8 mouse cellular contexts compared by ENCODE assay signal in the genomic region with DNA sequence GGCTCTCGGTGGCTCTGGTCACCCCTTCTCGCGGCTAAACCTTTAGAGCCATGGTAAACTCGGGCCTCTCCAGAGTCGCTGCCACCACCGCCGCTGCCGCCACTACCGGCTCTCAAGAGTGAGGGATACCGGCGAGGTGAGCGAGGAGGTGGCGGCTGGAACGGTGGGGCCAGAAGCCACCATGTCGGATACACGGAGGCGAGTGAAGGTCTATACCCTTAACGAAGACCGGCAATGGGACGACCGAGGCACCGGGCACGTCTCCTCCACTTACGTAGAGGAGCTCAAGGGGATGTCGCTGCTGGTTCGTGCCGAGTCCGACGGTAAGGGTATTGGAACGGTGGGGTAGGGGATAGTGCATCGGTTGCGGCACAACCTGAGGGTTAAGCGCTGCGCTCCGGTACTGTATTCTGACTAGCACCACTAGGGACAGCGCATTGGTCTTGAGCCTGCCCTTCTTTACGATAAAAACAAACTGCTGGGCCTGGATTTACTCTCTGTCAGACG. TPM values are rescaled to one million over a fixed set of nuclear protein-coding genes. Genes with fewer than 3 reads are reported as not detected.
DNase-seq lines count a peak whose midpoint lies in the region; ATAC-seq and TF ChIP-seq lines count a peak whose summit lies in the region.

No protein-coding gene starts in this region.

- H3K9me3 ChIP-seq in embryonic facial prominence, embryonic 10.5 days, result no peaks in the 10 kb centered on the region
- H3K9me3 ChIP-seq in liver, embryonic 11.5 days (ENCODE audit: control insufficient read depth, low read length), result no peaks in the 10 kb centered on the region

- TF ChIP-seq POLR2A in heart, adult 2 months (IDR thresholded peaks at IDR 0.05; ENCODE audit: insufficient read depth, low read depth, low read length), result peak; percentile 31; the same call in 1 of the 2 replicates
- TF ChIP-seq POLR2A in kidney, adult 2 months (IDR thresholded peaks at IDR 0.05; ENCODE audit: low read depth, low read length), result peak; percentile 61

- peak; percentile 65 for TF ChIP-seq CTCF in heart, adult 2 months (IDR thresholded peaks at IDR 0.05)
- TF ChIP-seq CTCF in kidney, adult 2 months (conservative IDR thresholded peaks at IDR 0.05; ENCODE audit: insufficient read depth, insufficient read length, low read depth, low read length), result peak; percentile 52

- ATAC-seq in liver, embryonic 11.5 days (replicated peaks; ENCODE audit: low FRiP score), result peak; percentile 75
- peak; percentile 70 for ATAC-seq in monocyte, adult 5-6 weeks (replicated peaks; ENCODE audit: insufficient number of reproducible peaks, low FRiP score, low TSS enrichment, poor library complexity, severe bottlenecking)

- WGBS in embryonic facial prominence, embryonic 10.5 days, result under 1% methylated on average over 38 of the region's 38 CpGs
- WGBS in heart, adult 2 months, result 1% methylated on average over 38 of the region's 38 CpGs
- WGBS in kidney, adult 2 months, result under 1% methylated on average over 38 of the region's 38 CpGs
- WGBS in liver, embryonic 11.5 days, result under 1% methylated on average over 38 of the region's 38 CpGs

- H3K27me3 ChIP-seq in embryonic facial prominence, embryonic 10.5 days (replicated peaks; ENCODE audit: low read depth, poor library complexity, severe bottlenecking), result no peaks in the 10 kb centered on the region
- H3K27me3 ChIP-seq in heart, adult 2 months (ENCODE audit: control insufficient read depth, insufficient read depth, low read length), result no peaks in the 10 kb centered on the region
- H3K27me3 ChIP-seq in kidney, adult 2 months (replicated peaks; ENCODE audit: control insufficient read depth, insufficient read depth, low read length), result no peaks in the 10 kb centered on the region
- H3K27me3 ChIP-seq in liver, embryonic 11.5 days (replicated peaks; ENCODE audit: control insufficient read depth, insufficient read depth, low read length), result no peaks in the 10 kb centered on the region
- H3K27me3 ChIP-seq in splenic B cell, adult 2 months (ENCODE audit: control insufficient read depth, insufficient read depth, low read length, poor library complexity, severe bottlenecking), result no peaks in the 10 kb centered on the region

- no peaks in the 10 kb centered on the region for H3K79me2 ChIP-seq in heart, adult 2 months (replicated peaks; ENCODE audit: control insufficient read depth, insufficient read depth, low read length)

- peak overlapping the region; percentile 99 for H3K27ac ChIP-seq in embryonic facial prominence, embryonic 10.5 days (replicated peaks)
- peak overlapping the region; percentile 96 for H3K27ac ChIP-seq in heart, adult 2 months
- H3K27ac ChIP-seq in kidney, adult 2 months (ENCODE audit: insufficient read depth, low read depth, low read length), result peak overlapping the region; percentile 90
- peak overlapping the region; percentile 96 for H3K27ac ChIP-seq in liver, embryonic 11.5 days (ENCODE audit: low read depth, low read length)

- peak overlapping the region; percentile 96 for H3K4me3 ChIP-seq in embryonic facial prominence, embryonic 10.5 days
- peak overlapping the region; percentile 92 for H3K4me3 ChIP-seq in heart, adult 2 months
- H3K4me3 ChIP-seq in kidney, adult 2 months (ENCODE audit: insufficient read depth, low read depth, low read length), result peak overlapping the region; percentile 95
- peak overlapping the region; percentile 96 for H3K4me3 ChIP-seq in liver, embryonic 11.5 days (ENCODE audit: low read depth, low read length)

- H3K36me3 ChIP-seq in embryonic facial prominence, embryonic 10.5 days (replicated peaks), result no peaks in the 10 kb centered on the region
- H3K36me3 ChIP-seq in heart, adult 2 months (ENCODE audit: control insufficient read depth, insufficient read depth, low read length), result peaks cover 2% of the 10 kb centered on the region; the same call in 1 of the 2 replicates
- no peaks in the 10 kb centered on the region for H3K36me3 ChIP-seq in kidney, adult 2 months (ENCODE audit: control insufficient read depth, insufficient read depth, low read length)
- no peaks in the 10 kb centered on the region for H3K36me3 ChIP-seq in liver, embryonic 11.5 days (ENCODE audit: control insufficient read depth, insufficient read depth, low read length)
- no peaks in the 10 kb centered on the region for H3K36me3 ChIP-seq in splenic B cell, adult 2 months (ENCODE audit: control insufficient read depth, insufficient read depth, low read length, poor library complexity, severe bottlenecking)

- peak overlapping the region; percentile 94 for H3K9ac ChIP-seq in heart, adult 2 months (ENCODE audit: low read depth, low read length)
- H3K9ac ChIP-seq in liver, embryonic 11.5 days (ENCODE audit: low read depth, low read length), result peak overlapping the region; percentile 100

- no peak for TF ChIP-seq EP300 in heart, adult 2 months (IDR thresholded peaks at IDR 0.05; ENCODE audit: insufficient read depth, low read depth, low read length)

- DNase-seq in A20 (ENCODE audit: low read depth, low spot score), result peak; percentile 76
- DNase-seq in adipocyte (ENCODE audit: low spot score), result peak; percentile 86
- peak; percentile 76 for DNase-seq in embryonic facial prominence, embryonic 10.5 days (ENCODE audit: low spot score)
- peak in 1 of 2 experiments; percentile 58 for DNase-seq in heart, adult 2 months
- peak; percentile 72 for DNase-seq in kidney, adult 2 months
- DNase-seq in liver, embryonic 11.5 days (ENCODE audit: low spot score), result no peak
- peak; percentile 81 for DNase-seq in splenic B cell, adult 2 months (ENCODE audit: low read depth, low spot score)

- H3K4me2 ChIP-seq in liver, embryonic 11.5 days, result peak overlapping the region; percentile 80

- H3K4me1 ChIP-seq in embryonic facial prominence, embryonic 10.5 days, result peaks cover 18% of the 10 kb centered on the region
- H3K4me1 ChIP-seq in heart, adult 2 months (ENCODE audit: control insufficient read depth, insufficient read depth, low read length), result peaks cover 2% of the 10 kb centered on the region; the same call in 1 of the 2 replicates
- peaks cover 4% of the 10 kb centered on the region; the same call in 1 of the 2 replicates for H3K4me1 ChIP-seq in kidney, adult 2 months (ENCODE audit: control insufficient read depth, insufficient read depth, low read length)
- H3K4me1 ChIP-seq in liver, embryonic 11.5 days (replicated peaks; ENCODE audit: control insufficient read depth, insufficient read depth, low read length), result peaks cover 6% of the 10 kb centered on the region

- intact Hi-C loops in heart, adult 2 months (cut with DNase I), result loop anchor here (2.0 to 10.0 kb wide), 3 partner anchors 42 to 342 kb away; a partner anchor contains a TSS

RNA-seq across cellular contexts. Expression of a gene that starts 0.5 kb away (rescaled TPM):
- polyA plus RNA-seq in embryonic facial prominence, embryonic 10.5 days (2016; fragmentation: Nextera tagmentation; extraction: Ambion mirVana), result 95.3 and 104 TPM in 2 replicates
- 10 to 100 TPM; 28.4 to 41.2 TPM for total RNA-seq in heart, adult 2 months (2021)
- polyA plus RNA-seq in heart, adult 2 months (2012; rRNA removed), result 3.7 and 5.9 TPM in 2 replicates
- polyA plus RNA-seq in kidney, adult 2 months (2012; rRNA removed), result 6.5 and 8.7 TPM in 2 replicates
- 74.1 and 78.8 TPM in 2 replicates for polyA plus RNA-seq in liver, embryonic 11.5 days (2014; fragmentation: Nextera tagmentation; extraction: Ambion mirVana)
- 124 to 185 TPM (median 144 TPM) in 3 replicates for total RNA-seq in monocyte, adult 5-6 weeks (2017)

RNA-seq across cellular contexts. Expression of a gene that starts 42.6 kb away (rescaled TPM):
- 48.0 and 49.2 TPM in 2 replicates for polyA plus RNA-seq in embryonic facial prominence, embryonic 10.5 days (2016; fragmentation: Nextera tagmentation; extraction: Ambion mirVana)
- total RNA-seq in heart, adult 2 months (2021), result 10 to 100 TPM; 25.7 to 29.1 TPM
- polyA plus RNA-seq in heart, adult 2 months (2012; rRNA removed), result 11.7 and 13.2 TPM in 2 replicates
- 13.5 and 13.7 TPM in 2 replicates for polyA plus RNA-seq in kidney, adult 2 months (2012; rRNA removed)
- 60.4 and 72.3 TPM in 2 replicates for polyA plus RNA-seq in liver, embryonic 11.5 days (2014; fragmentation: Nextera tagmentation; extraction: Ambion mirVana)
- 29.2 to 37.6 TPM (median 35.1 TPM) in 3 replicates for total RNA-seq in monocyte, adult 5-6 weeks (2017)
